Mouse (Mus musculus) myocyte (in vitro differentiated cells): ENCODE results near the gene Golt1a.

Experiments
- CEBPB ChIP-seq: IDR thresholded peaks from 2 replicates; pipeline ENCODE4 v1.6.1; 2011; ENCODE audit warnings: mild to moderate bottlenecking, moderate library complexity; ENCODE audit not compliant: poor library complexity, insufficient read depth, severe bottlenecking
- MAX ChIP-seq: IDR thresholded peaks from one replicate; pipeline ENCODE4 v1.6.1; 2011; ENCODE audit warnings: low read depth, mild to moderate bottlenecking, control low read depth
- MYOG ChIP-seq, 3 experiments: IDR thresholded peaks; one replicate each; pipeline ENCODE4 v1.6.1; 2011; ENCODE audit warnings: control low read depth in 2 of 3, low read depth in 2 of 3, mild to moderate bottlenecking in 2 of 3; ENCODE audit not compliant: insufficient read length in 2 of 3, control insufficient read depth in 1 of 3, insufficient read depth in 1 of 3
- POLR2A ChIP-seq: IDR thresholded peaks from one replicate; pipeline ENCODE4 v1.6.1; 2011; ENCODE audit warnings: low read depth, mild to moderate bottlenecking, control low read depth, moderate library complexity; ENCODE audit not compliant: insufficient read length
- POLR2AphosphoS2 ChIP-seq: IDR thresholded peaks from one replicate; pipeline ENCODE4 v1.6.1; 2011; ENCODE audit warnings: low read depth, control low read depth; ENCODE audit not compliant: insufficient read length
- REST ChIP-seq: IDR thresholded peaks from one replicate; pipeline ENCODE4 v1.6.1; 2011; ENCODE audit warnings: mild to moderate bottlenecking, control low read depth, moderate library complexity; ENCODE audit not compliant: insufficient read depth, insufficient read length
- TCF12 ChIP-seq: IDR thresholded peaks from one replicate; pipeline ENCODE4 v1.6.1; 2011; ENCODE audit warnings: mild to moderate bottlenecking, control low read depth; ENCODE audit not compliant: poor library complexity, insufficient read depth, severe bottlenecking
- TCF3 ChIP-seq: IDR thresholded peaks from one replicate; pipeline ENCODE4 v1.6.1; 2011; ENCODE audit warnings: low read depth, control low read depth; ENCODE audit not compliant: insufficient read length
- USF1 ChIP-seq: IDR thresholded peaks from one replicate; pipeline ENCODE4 v1.6.1; 2011; ENCODE audit warnings: low read depth, mild to moderate bottlenecking, control low read depth, moderate library complexity

DNA sequence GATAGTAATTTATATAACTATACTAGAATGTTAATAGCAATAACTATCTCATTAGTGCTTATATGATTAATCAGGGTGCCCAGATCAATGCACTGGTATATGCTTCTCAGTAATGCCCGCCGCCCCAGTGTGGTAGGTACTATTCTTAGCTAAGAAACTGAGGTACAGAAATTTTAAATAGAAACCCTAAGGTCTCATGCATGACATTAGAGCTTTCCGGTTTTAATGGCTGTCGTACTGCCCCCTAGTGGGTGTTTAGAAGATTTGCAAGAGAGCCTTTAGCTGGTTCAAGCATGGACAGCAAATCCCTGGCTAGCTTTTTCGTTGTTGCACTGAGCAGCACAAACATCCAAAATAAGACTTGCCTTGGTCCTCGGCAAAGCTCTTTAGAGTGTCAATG lies 2.3 kb upstream of the Golt1a start:
- TF ChIP-seq MAX: no peak
- no peak for TF ChIP-seq POLR2A
- TF ChIP-seq TCF12: no peak
- no peak for TF ChIP-seq MYOG (IDR thresholded peaks at IDR 0.05; ENCODE audit: control insufficient read depth in 1 of 3, insufficient read depth in 1 of 3, insufficient read length in 2 of 3, low read depth in 2 of 3)
- TF ChIP-seq POLR2AphosphoS2: no peak
- no peak for TF ChIP-seq TCF3
- TF ChIP-seq CEBPB: no peak
- TF ChIP-seq USF1: no peak
- TF ChIP-seq REST: no peak
